Mouse (Mus musculus): ENCODE measurements around the gene Slc18a2. TPM values are rescaled to one million over a fixed set of nuclear protein-coding genes. Genes with fewer than 3 reads are reported as not detected.
A peak's percentile ranks its signal among the peaks of the same experiment; 100 is the strongest.

The Slc18a2 gene
- polyA plus RNA-seq, 1 experiment from 2014 or later: 11.2 TPM

GRCm38 (mm10) chr19:59337872-59338681, 77.4 kb downstream of the Slc18a2 start:
- Histone ChIP-seq H3K27me3 (replicated peaks) (no peaks in the 10 kb centered on the region), H3K4me3 (no peak overlapping the region), H3K9me3 (replicated peaks) (no peaks in the 10 kb centered on the region), H3K4me1 (replicated peaks) (peaks cover 7% of the 10 kb centered on the region), H3K4me2 (no peak overlapping the region), H3K9ac (no peak overlapping the region), H3K27ac (ENCODE audit: poor library complexity, severe bottlenecking) (no peak overlapping the region), H3K36me3 (peaks cover 3% of the 10 kb centered on the region; the same call in 1 of the 2 replicates)
- 85% methylated on average over 3 of the region's 3 CpGs for WGBS
- ATAC-seq (ENCODE audit: insufficient number of reproducible peaks, low FRiP score): no peak

- Histone ChIP-seq H3K27me3 (replicated peaks) (no peaks in the 10 kb centered on the region), H3K9ac (no peak overlapping the region), H3K9me3 (replicated peaks) (no peaks in the 10 kb centered on the region), H3K27ac (ENCODE audit: poor library complexity, severe bottlenecking) (no peak overlapping the region), H3K4me2 (no peak overlapping the region), H3K36me3 (no peaks in the 10 kb centered on the region), H3K4me3 (no peak overlapping the region), H3K4me1 (replicated peaks) (peaks cover 10% of the 10 kb centered on the region)
- 81% methylated on average over 3 of the region's 3 CpGs for WGBS
- no peak for ATAC-seq (ENCODE audit: insufficient number of reproducible peaks, low FRiP score)
These were observed 79.2 kb downstream of the Slc18a2 start for GRCm38 (mm10) chr19:59339908-59340307.

- no peak for ATAC-seq (ENCODE audit: insufficient number of reproducible peaks, low FRiP score)
- peak overlapping the region; percentile 67 for H3K4me2 ChIP-seq
- 46% methylated on average over 2 of the region's 2 CpGs for WGBS
- H3K36me3 ChIP-seq: no peaks in the 10 kb centered on the region
- peaks cover 12% of the 10 kb centered on the region for H3K4me1 ChIP-seq (replicated peaks)
- no peaks in the 10 kb centered on the region for H3K9me3 ChIP-seq (replicated peaks)
- no peak overlapping the region for H3K27ac ChIP-seq (ENCODE audit: poor library complexity, severe bottlenecking)
- H3K9ac ChIP-seq: no peak overlapping the region
- H3K4me3 ChIP-seq: peak overlapping the region; percentile 93
- H3K27me3 ChIP-seq (replicated peaks): peaks cover 6% of the 10 kb centered on the region; the same call in 1 of the 2 replicates
These were observed 82.3 kb downstream of the Slc18a2 start for GRCm38 (mm10) chr19:59342964-59343363.

- no peak for ATAC-seq (ENCODE audit: insufficient number of reproducible peaks, low FRiP score)
- peak overlapping the region; percentile 99 for H3K9ac ChIP-seq
- no peaks in the 10 kb centered on the region for H3K36me3 ChIP-seq
- peaks cover 10% of the 10 kb centered on the region for H3K4me1 ChIP-seq (replicated peaks)
- no peaks in the 10 kb centered on the region for H3K9me3 ChIP-seq (replicated peaks)
- peak overlapping the region; percentile 92; the same call in 1 of the 2 replicates for H3K27ac ChIP-seq (ENCODE audit: poor library complexity, severe bottlenecking)
- H3K4me2 ChIP-seq: peak overlapping the region; percentile 95
- WGBS: under 1% methylated on average over 14 of the region's 14 CpGs
- peaks cover 17% of the 10 kb centered on the region; the same call in 1 of the 2 replicates for H3K27me3 ChIP-seq (replicated peaks)
- peak overlapping the region; percentile 93 for H3K4me3 ChIP-seq
These were observed 83.6 kb downstream of the Slc18a2 start for GRCm38 (mm10) chr19:59344304-59344711.

- Histone ChIP-seq H3K4me3 (peak overlapping the region; percentile 93), H3K4me1 (replicated peaks) (peaks cover 10% of the 10 kb centered on the region), H3K36me3 (no peaks in the 10 kb centered on the region), H3K9ac (peak overlapping the region; percentile 99), H3K27me3 (replicated peaks) (peaks cover 24% of the 10 kb centered on the region), H3K27ac (ENCODE audit: poor library complexity, severe bottlenecking) (peak overlapping the region; percentile 92), H3K9me3 (replicated peaks) (no peaks in the 10 kb centered on the region), H3K4me2 (peak overlapping the region; percentile 95)
- ATAC-seq (ENCODE audit: insufficient number of reproducible peaks, low FRiP score): peak; percentile 49
- WGBS: under 1% methylated on average over 69 of the region's 70 CpGs
These were observed 84.5 kb downstream of the Slc18a2 start for GRCm38 (mm10) chr19:59345081-59345657.

Other genes starting within 250 kb of the Slc18a2 start
- gene Shtn1, start 184.8 kb upstream of the Slc18a2 start, polyA plus RNA-seq (2016; fragmentation: Nextera tagmentation; extraction: Ambion mirVana): 0.41 and 0.95 TPM in 2 replicates
- gene Vax1, start 90.8 kb upstream of the Slc18a2 start, polyA plus RNA-seq (2016; fragmentation: Nextera tagmentation; extraction: Ambion mirVana): not detected in 2 replicates
- gene Kcnk18, start 41.7 kb upstream of the Slc18a2 start, polyA plus RNA-seq (2016; fragmentation: Nextera tagmentation; extraction: Ambion mirVana): not detected in 2 replicates
- 6.0 TPM in 1 of 2 replicates, not detected in the other for gene Rps12-ps3, start 61.4 kb downstream of the Slc18a2 start, polyA plus RNA-seq (2016; fragmentation: Nextera tagmentation; extraction: Ambion mirVana)
- 14.1 and 17.0 TPM in 2 replicates for gene Pdzd8, start 84.9 kb downstream of the Slc18a2 start, polyA plus RNA-seq (2016; fragmentation: Nextera tagmentation; extraction: Ambion mirVana)
- not detected in 2 replicates for gene Emx2, start 197.5 kb downstream of the Slc18a2 start, polyA plus RNA-seq (2016; fragmentation: Nextera tagmentation; extraction: Ambion mirVana)

All from heart, embryonic 12.5 days (tissue).